Mouse (Mus musculus) neural tube, embryonic 13.5 days (tissue): ENCODE results near the gene Aox3. TPM values are rescaled to one million over a fixed set of nuclear protein-coding genes. Genes with fewer than 3 reads are reported as not detected.

Source experiments
- ATAC-seq: fragments of 200-750 bp; cut with Nextera tagmentation; 2 replicates; pipeline ENCODE4 v1.8.0; 2017; ENCODE audit warnings: low read depth, mild to moderate bottlenecking, moderate TSS enrichment, moderate library complexity
- H3K27ac ChIP-seq: fragments of 300-500 bp; sonication (generic); replicated peaks from 2 replicates; pipeline ENCODE4 v1.5.1; 2015; ENCODE audit warnings: moderate library complexity, mild to moderate bottlenecking, inconsistent platforms
- H3K27me3 ChIP-seq: fragments of 300-500 bp; sonication (generic); 2 replicates; pipeline ENCODE4 v1.6.1; 2015; ENCODE audit warnings: mild to moderate bottlenecking, inconsistent platforms
- H3K36me3 ChIP-seq: fragments of 300-500 bp; sonication (generic); 2 replicates; pipeline ENCODE4 v1.6.1; 2015; ENCODE audit warnings: mild to moderate bottlenecking, inconsistent platforms
- H3K4me1 ChIP-seq: fragments of 300-500 bp; sonication (generic); replicated peaks from 2 replicates; pipeline ENCODE4 v1.6.1; 2015; ENCODE audit warnings: inconsistent platforms
- H3K4me2 ChIP-seq: fragments of 300-500 bp; sonication (generic); 2 replicates; pipeline ENCODE4 v1.6.1; 2015; ENCODE audit warnings: inconsistent platforms, mild to moderate bottlenecking, moderate library complexity
- H3K4me3 ChIP-seq: fragments of 300-500 bp; sonication (generic); 2 replicates; pipeline ENCODE4 v1.5.1; 2015; ENCODE audit warnings: mild to moderate bottlenecking, inconsistent platforms
- H3K9ac ChIP-seq: fragments of 300-500 bp; sonication (generic); 2 replicates; pipeline ENCODE4 v1.6.1; 2015; ENCODE audit warnings: moderate library complexity, mild to moderate bottlenecking, inconsistent platforms
- H3K9me3 ChIP-seq: fragments of 300-500 bp; sonication (generic); 2 replicates; pipeline ENCODE4 v1.6.1; 2016; ENCODE audit warnings: inconsistent platforms
- WGBS: fragments of 180-500 bp; shearing (Covaris S2); methylation state at CpG from one replicate; pipeline ENCODE4 v1.1.7; 2015; 5-methylcytosine and 5-hydroxymethylcytosine counted together
- polyA plus RNA-seq: library from polyadenylated mRNA; unstranded; fragments of >200 nt; fragmentation: Nextera tagmentation; extraction: Ambion mirVana; gene quantifications from 2 replicates; pipeline ENCODE4 v1.2.1, GENCODE M21; 2015

Gene Aox3
- polyA plus RNA-seq, 1 experiment from 2014 or later, result 0.28 TPM

- H3K4me3 ChIP-seq, result no peak overlapping the region
- no peak overlapping the region for H3K9ac ChIP-seq
- ATAC-seq, result no peak
- no peak overlapping the region for H3K27ac ChIP-seq
- H3K9me3 ChIP-seq, result no peaks in the 10 kb centered on the region
- H3K4me1 ChIP-seq, result 0 out of 2 replicates have a peak, but pooled peaks cover 2% of the 10 kb centered on the region
- WGBS, result 81% methylated on average over 4 of the region's 4 CpGs
- no peaks in the 10 kb centered on the region for H3K27me3 ChIP-seq
- no peaks in the 10 kb centered on the region for H3K36me3 ChIP-seq
- no peak overlapping the region for H3K4me2 ChIP-seq
Measured at GRCm38 (mm10) chr1:58111315-58111714, 1.6 kb upstream of the Aox3 start.

- H3K27ac ChIP-seq, result no peak overlapping the region
- no peak for ATAC-seq
- no peaks in the 10 kb centered on the region for H3K27me3 ChIP-seq
- no peak overlapping the region for H3K4me2 ChIP-seq
- no peaks in the 10 kb centered on the region for H3K36me3 ChIP-seq
- 0 out of 2 replicates have a peak, but pooled peaks cover 2% of the 10 kb centered on the region for H3K4me1 ChIP-seq
- no peaks in the 10 kb centered on the region for H3K9me3 ChIP-seq
- no peak overlapping the region for H3K9ac ChIP-seq
- H3K4me3 ChIP-seq, result no peak overlapping the region
Measured at GRCm38 (mm10) chr1:58113441-58113840, 511 bp downstream of the Aox3 start.

GRCm38 (mm10) chr1:58114021-58114560, 1.2 kb downstream of the Aox3 start:
- no peak overlapping the region for H3K4me2 ChIP-seq
- H3K36me3 ChIP-seq, result no peaks in the 10 kb centered on the region
- no peak overlapping the region for H3K9ac ChIP-seq
- 0 out of 2 replicates have a peak, but pooled peaks cover 2% of the 10 kb centered on the region for H3K4me1 ChIP-seq
- H3K27me3 ChIP-seq, result no peaks in the 10 kb centered on the region
- no peaks in the 10 kb centered on the region for H3K9me3 ChIP-seq
- no peak for ATAC-seq
- H3K4me3 ChIP-seq, result no peak overlapping the region
- WGBS, result 76% methylated on average over 6 of the region's 6 CpGs
- no peak overlapping the region for H3K27ac ChIP-seq

GRCm38 (mm10) chr1:58114666-58115375, 1.9 kb downstream of the Aox3 start:
- H3K27me3 ChIP-seq, result no peaks in the 10 kb centered on the region
- H3K9me3 ChIP-seq, result no peaks in the 10 kb centered on the region
- ATAC-seq, result no peak
- H3K9ac ChIP-seq, result no peak overlapping the region
- H3K36me3 ChIP-seq, result no peaks in the 10 kb centered on the region
- no peak overlapping the region for H3K27ac ChIP-seq
- 0 out of 2 replicates have a peak, but pooled peaks cover 2% of the 10 kb centered on the region for H3K4me1 ChIP-seq
- H3K4me2 ChIP-seq, result no peak overlapping the region
- 73% methylated on average over 12 of the region's 12 CpGs for WGBS
- no peak overlapping the region for H3K4me3 ChIP-seq

GRCm38 (mm10) chr1:58118231-58118630, 5.3 kb downstream of the Aox3 start:
- no peak overlapping the region for H3K27ac ChIP-seq
- ATAC-seq, result no peak
- H3K9me3 ChIP-seq, result no peaks in the 10 kb centered on the region
- no peaks in the 10 kb centered on the region for H3K27me3 ChIP-seq
- 90% methylated on average over 3 of the region's 3 CpGs for WGBS
- no peak overlapping the region for H3K4me3 ChIP-seq
- H3K36me3 ChIP-seq, result no peaks in the 10 kb centered on the region
- no peak overlapping the region for H3K4me2 ChIP-seq
- no peaks in the 10 kb centered on the region for H3K4me1 ChIP-seq
- H3K9ac ChIP-seq, result no peak overlapping the region

- H3K4me2 ChIP-seq, result no peak overlapping the region
- H3K36me3 ChIP-seq, result no peaks in the 10 kb centered on the region
- no peak for ATAC-seq
- WGBS, result 92% methylated on average over 8 of the region's 8 CpGs
- no peak overlapping the region for H3K9ac ChIP-seq
- no peaks in the 10 kb centered on the region for H3K9me3 ChIP-seq
- H3K27ac ChIP-seq, result no peak overlapping the region
- H3K27me3 ChIP-seq, result no peaks in the 10 kb centered on the region
- no peaks in the 10 kb centered on the region for H3K4me1 ChIP-seq
- H3K4me3 ChIP-seq, result no peak overlapping the region
Measured at GRCm38 (mm10) chr1:58124901-58125300, 12.0 kb downstream of the Aox3 start.

GRCm38 (mm10) chr1:58137891-58138290, 25.0 kb downstream of the Aox3 start:
- no peaks in the 10 kb centered on the region for H3K9me3 ChIP-seq
- no peaks in the 10 kb centered on the region for H3K27me3 ChIP-seq
- H3K27ac ChIP-seq, result no peak overlapping the region
- H3K4me3 ChIP-seq, result no peak overlapping the region
- H3K36me3 ChIP-seq, result no peaks in the 10 kb centered on the region
- no peak overlapping the region for H3K4me2 ChIP-seq
- no peaks in the 10 kb centered on the region for H3K4me1 ChIP-seq
- no peak overlapping the region for H3K9ac ChIP-seq
- ATAC-seq, result no peak

- no peaks in the 10 kb centered on the region for H3K4me1 ChIP-seq
- H3K27me3 ChIP-seq, result no peaks in the 10 kb centered on the region
- H3K4me2 ChIP-seq, result no peak overlapping the region
- no peak for ATAC-seq
- no peak overlapping the region for H3K4me3 ChIP-seq
- H3K36me3 ChIP-seq, result no peaks in the 10 kb centered on the region
- 91% methylated on average over 9 of the region's 9 CpGs for WGBS
- no peaks in the 10 kb centered on the region for H3K9me3 ChIP-seq
- H3K9ac ChIP-seq, result no peak overlapping the region
- no peak overlapping the region for H3K27ac ChIP-seq
Measured at GRCm38 (mm10) chr1:58138986-58139385, 26.1 kb downstream of the Aox3 start.

- Histone ChIP-seq H3K4me2 (no peak overlapping the region), H3K9ac (no peak overlapping the region), H3K4me3 (no peak overlapping the region), H3K36me3 (no peaks in the 10 kb centered on the region), H3K4me1 (no peaks in the 10 kb centered on the region), H3K27me3 (no peaks in the 10 kb centered on the region), H3K9me3 (no peaks in the 10 kb centered on the region), H3K27ac (no peak overlapping the region)
- 88% methylated on average over 5 of the region's 5 CpGs for WGBS
- ATAC-seq, result no peak
Measured at GRCm38 (mm10) chr1:58140607-58141006, 27.7 kb downstream of the Aox3 start.

- Histone ChIP-seq H3K27ac (no peak overlapping the region), H3K9me3 (no peaks in the 10 kb centered on the region), H3K4me2 (no peak overlapping the region), H3K4me3 (no peak overlapping the region), H3K9ac (no peak overlapping the region), H3K4me1 (no peaks in the 10 kb centered on the region), H3K27me3 (no peaks in the 10 kb centered on the region), H3K36me3 (no peaks in the 10 kb centered on the region)
- ATAC-seq, result no peak
- 71% methylated on average over 10 of the region's 10 CpGs for WGBS
Measured at GRCm38 (mm10) chr1:58144384-58145069, 31.6 kb downstream of the Aox3 start.

GRCm38 (mm10) chr1:58146026-58146425, 33.1 kb downstream of the Aox3 start:
- H3K36me3 ChIP-seq, result no peaks in the 10 kb centered on the region
- no peak overlapping the region for H3K9ac ChIP-seq
- H3K27ac ChIP-seq, result no peak overlapping the region
- H3K9me3 ChIP-seq, result no peaks in the 10 kb centered on the region
- H3K4me1 ChIP-seq, result no peaks in the 10 kb centered on the region
- H3K4me2 ChIP-seq, result no peak overlapping the region
- no peak for ATAC-seq
- no peaks in the 10 kb centered on the region for H3K27me3 ChIP-seq
- H3K4me3 ChIP-seq, result no peak overlapping the region
- 91% methylated on average over 10 of the region's 10 CpGs for WGBS

GRCm38 (mm10) chr1:58147776-58148175, 34.8 kb downstream of the Aox3 start:
- Histone ChIP-seq H3K9ac (no peak overlapping the region), H3K4me3 (no peak overlapping the region), H3K4me2 (no peak overlapping the region), H3K27ac (no peak overlapping the region), H3K9me3 (no peaks in the 10 kb centered on the region), H3K36me3 (no peaks in the 10 kb centered on the region), H3K4me1 (no peaks in the 10 kb centered on the region), H3K27me3 (no peaks in the 10 kb centered on the region)
- 82% methylated on average over 6 of the region's 6 CpGs for WGBS
- ATAC-seq, result no peak
